Mouse (Mus musculus) limb, embryonic 15.5 days (tissue): ENCODE measurements around the gene Tmem26. TPM values are rescaled to one million over a fixed set of nuclear protein-coding genes. Genes with fewer than 3 reads are reported as not detected.
"Not testable (repeated sequence)": the region's sequence is repeated elsewhere in the genome, so short reads cannot be mapped to it uniquely, and the experiment has no call there.

Experiments
- ATAC-seq: fragments of 200-750 bp; cut with Nextera tagmentation; 2 replicates; pipeline ENCODE4 v1.8.0; 2017; ENCODE audit warnings: low read depth, moderate TSS enrichment; ENCODE audit not compliant: insufficient number of reproducible peaks, low FRiP score, low TSS enrichment
- H3K27ac ChIP-seq: fragments of 300-500 bp; sonication (generic); 2 replicates; pipeline ENCODE4 v1.5.1; 2015; ENCODE audit warnings: moderate library complexity, mild to moderate bottlenecking, inconsistent platforms
- H3K27me3 ChIP-seq: fragments of 300-500 bp; sonication (generic); 2 replicates; pipeline ENCODE4 v1.6.1; 2015; ENCODE audit warnings: inconsistent platforms
- H3K36me3 ChIP-seq: fragments of 300-500 bp; sonication (generic); 2 replicates; pipeline ENCODE4 v1.6.1; 2015; ENCODE audit warnings: inconsistent platforms
- H3K4me1 ChIP-seq: fragments of 300-500 bp; sonication (generic); 2 replicates; pipeline ENCODE4 v1.6.1; 2015; ENCODE audit warnings: inconsistent platforms
- H3K4me2 ChIP-seq: fragments of 300-500 bp; sonication (generic); 2 replicates; pipeline ENCODE4 v1.6.1; 2015; ENCODE audit warnings: mild to moderate bottlenecking, inconsistent platforms
- H3K4me3 ChIP-seq: fragments of 300-500 bp; sonication (generic); 2 replicates; pipeline ENCODE4 v1.5.1; 2015; ENCODE audit warnings: mild to moderate bottlenecking, inconsistent platforms
- H3K9ac ChIP-seq: fragments of 300-500 bp; sonication (generic); 2 replicates; pipeline ENCODE4 v1.6.1; 2015; ENCODE audit warnings: inconsistent platforms
- H3K9me3 ChIP-seq: fragments of 300-500 bp; sonication (generic); 2 replicates; pipeline ENCODE4 v1.6.1; 2016; ENCODE audit warnings: inconsistent platforms
- WGBS: fragments of 180-500 bp; shearing (Covaris S2); methylation state at CpG from one replicate; pipeline ENCODE4 v1.1.7; 2015; 5-methylcytosine and 5-hydroxymethylcytosine counted together
- polyA plus RNA-seq: library from polyadenylated mRNA; unstranded; fragments of >200 nt; fragmentation: Nextera tagmentation; extraction: Ambion mirVana; gene quantifications from 2 replicates; pipeline ENCODE4 v1.2.1, GENCODE M21; 2015

Gene Tmem26
- polyA plus RNA-seq, 1 experiment from 2014 or later: 46.0 TPM

DNA sequence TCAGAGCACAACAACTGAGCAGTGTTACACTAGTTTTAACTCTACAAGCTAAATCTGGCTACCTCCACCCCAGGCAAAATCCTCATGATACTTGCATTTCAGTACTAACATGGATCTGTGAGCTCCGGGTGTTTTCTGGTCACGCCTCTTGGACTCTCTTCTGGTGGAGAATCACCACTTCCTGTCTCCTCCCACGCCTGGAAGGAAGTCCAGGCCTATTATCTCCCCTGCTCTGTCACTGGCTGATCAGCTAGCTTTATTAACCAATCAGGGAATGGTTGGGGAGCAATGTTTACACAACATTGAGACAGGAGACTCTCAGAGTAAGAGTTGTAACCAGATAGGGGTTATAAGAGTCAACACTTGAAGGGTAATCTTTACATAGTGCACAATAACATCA, 9.1 kb upstream of the Tmem26 start:
- WGBS: 75% methylated on average over 3 of the region's 3 CpGs
- H3K36me3 ChIP-seq: no peaks in the 10 kb centered on the region
- no peak for ATAC-seq

DNA sequence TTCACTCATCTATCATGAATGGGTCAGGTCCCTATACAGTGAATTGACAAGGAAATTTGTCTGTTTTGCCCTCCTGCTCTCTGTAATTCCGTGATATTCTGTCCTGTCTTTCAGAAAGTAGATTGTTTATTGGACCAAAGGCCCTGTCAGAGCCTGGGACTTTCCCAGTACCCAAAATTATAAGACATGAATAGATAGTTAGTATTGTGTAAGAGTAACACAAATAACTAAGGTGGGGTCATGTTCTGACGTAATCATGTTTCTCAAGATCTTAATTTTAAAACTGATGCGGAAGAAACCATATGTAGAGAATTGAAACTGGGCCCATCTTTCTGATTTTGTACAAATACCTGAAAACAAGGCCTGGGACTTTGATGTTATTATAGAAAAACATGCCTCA, 8.1 kb upstream of the Tmem26 start:
- H3K4me1 ChIP-seq: no peaks in the 10 kb centered on the region
- H3K9me3 ChIP-seq: no peaks in the 10 kb centered on the region
- no peak for ATAC-seq
- H3K4me3 ChIP-seq: no peak overlapping the region
- H3K36me3 ChIP-seq: no peaks in the 10 kb centered on the region
- H3K27ac ChIP-seq: no peak overlapping the region
- no peak overlapping the region for H3K4me2 ChIP-seq
- no peaks in the 10 kb centered on the region for H3K27me3 ChIP-seq
- 80% methylated on average over 3 of the region's 3 CpGs for WGBS
- no peak overlapping the region for H3K9ac ChIP-seq

More for the DNA sequence above, 9.1 kb upstream of the Tmem26 start:
- H3K4me3 ChIP-seq: no peak overlapping the region
- H3K27ac ChIP-seq: no peak overlapping the region
- no peaks in the 10 kb centered on the region for H3K4me1 ChIP-seq
- no peak overlapping the region for H3K4me2 ChIP-seq
- H3K9ac ChIP-seq: no peak overlapping the region
- H3K9me3 ChIP-seq: no peaks in the 10 kb centered on the region
- no peaks in the 10 kb centered on the region for H3K27me3 ChIP-seq

DNA sequence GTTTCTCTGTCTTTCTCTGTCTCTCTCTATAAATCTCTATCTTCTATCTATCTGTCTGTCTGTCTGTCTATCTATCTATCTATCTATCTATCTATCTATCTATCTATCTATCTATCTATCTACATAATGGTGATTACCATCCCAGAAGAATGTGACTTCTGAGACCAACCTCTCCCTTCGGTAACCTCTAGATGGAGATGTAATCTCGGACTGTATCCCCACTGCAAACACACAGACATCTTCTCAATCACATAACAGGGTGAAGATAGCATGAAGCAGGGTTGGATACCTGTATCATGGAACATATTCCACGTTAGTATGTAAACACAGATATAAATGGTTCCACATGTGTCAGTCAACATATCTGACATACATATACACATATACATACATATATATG, 5.1 kb upstream of the Tmem26 start:
- Histone ChIP-seq H3K27me3 (no peaks in the 10 kb centered on the region), H3K4me3 (no peak overlapping the region), H3K9ac (no peak overlapping the region), H3K4me2 (no peak overlapping the region), H3K9me3 (no peaks in the 10 kb centered on the region), H3K4me1 (peaks cover 6% of the 10 kb centered on the region), H3K36me3 (no peaks in the 10 kb centered on the region), H3K27ac (no peak overlapping the region)
- no peak for ATAC-seq
- WGBS: 85% methylated on average over 3 of the region's 3 CpGs

DNA sequence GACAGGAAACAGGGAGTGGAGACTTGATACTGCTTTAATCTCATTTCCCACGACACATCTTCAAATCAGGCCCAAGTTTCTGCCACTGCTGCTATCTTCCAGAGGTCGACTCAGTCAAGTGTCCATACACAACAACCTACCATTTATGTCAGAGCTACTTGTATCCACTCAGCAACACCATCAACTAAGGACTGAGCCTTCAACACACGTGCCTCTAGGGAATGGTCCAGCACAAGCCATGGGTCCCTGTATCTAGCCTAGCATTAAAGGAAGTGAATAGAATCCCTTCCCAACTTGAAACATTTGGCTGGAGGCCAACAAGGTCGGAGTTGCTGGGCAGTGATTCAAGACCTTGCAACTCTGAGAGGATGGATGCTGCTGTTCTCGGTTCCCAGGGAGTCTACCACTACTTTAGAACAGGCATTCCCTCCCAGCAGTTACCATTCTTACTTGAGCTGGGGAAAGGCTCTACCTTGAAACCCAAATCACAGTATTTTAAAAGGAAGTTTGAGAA, 2.5 kb upstream of the Tmem26 start:
- Histone ChIP-seq H3K27me3 (no peaks in the 10 kb centered on the region), H3K27ac (no peak overlapping the region), H3K4me3 (no peak overlapping the region), H3K4me1 (peaks cover 20% of the 10 kb centered on the region), H3K4me2 (no peak overlapping the region), H3K36me3 (no peaks in the 10 kb centered on the region), H3K9me3 (no peaks in the 10 kb centered on the region), H3K9ac (no peak overlapping the region)
- ATAC-seq: no peak
- 58% methylated on average over 5 of the region's 5 CpGs for WGBS

DNA sequence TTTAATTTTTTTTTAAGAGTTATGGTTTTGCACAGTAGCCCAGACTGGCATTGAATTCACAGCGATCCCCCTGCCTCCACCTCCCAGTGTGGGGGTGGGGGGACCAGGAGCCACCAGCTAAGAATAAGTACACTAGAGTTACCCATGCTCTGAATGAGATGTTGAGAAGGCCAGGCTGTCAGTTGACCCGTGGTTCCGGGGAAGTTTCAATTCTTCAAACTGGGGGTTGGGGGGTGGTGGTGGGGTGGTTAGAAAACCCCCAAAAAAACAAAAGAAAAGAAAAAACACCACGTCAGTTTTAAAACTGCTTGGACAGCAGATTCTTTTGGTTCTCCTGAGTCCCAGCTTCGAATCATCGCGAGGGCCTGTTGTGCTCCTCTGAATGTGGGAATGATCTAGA, 431 bp upstream of the Tmem26 start:
- Histone ChIP-seq H3K4me3 (peak overlapping the region; percentile 56), H3K36me3 (no peaks in the 10 kb centered on the region), H3K4me2 (peak overlapping the region; percentile 76), H3K9ac (no peak overlapping the region), H3K4me1 (peaks cover 23% of the 10 kb centered on the region), H3K9me3 (no peaks in the 10 kb centered on the region), H3K27ac (no peak overlapping the region), H3K27me3 (no peaks in the 10 kb centered on the region)
- WGBS: 39% methylated on average over 7 of the region's 7 CpGs
- no peak for ATAC-seq

DNA sequence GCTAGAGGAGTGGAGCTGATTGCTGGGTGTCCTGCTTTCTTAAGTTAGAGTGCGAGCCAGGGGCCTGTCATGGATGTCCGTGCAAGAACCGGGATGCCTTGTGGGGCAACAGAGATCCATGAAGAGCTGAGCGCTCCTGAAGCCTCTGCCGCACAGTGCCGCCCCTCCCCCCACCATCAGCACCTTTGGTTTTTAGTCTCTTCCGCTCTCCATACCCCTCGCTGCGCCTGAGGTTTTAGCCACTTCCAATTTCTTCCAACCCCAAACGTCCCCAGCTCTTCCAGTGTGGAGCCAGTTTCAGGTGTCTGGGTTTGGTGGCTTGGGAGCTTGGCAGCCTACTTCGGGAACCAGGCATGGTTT, 895 bp downstream of the Tmem26 start:
- Histone ChIP-seq H3K4me3 (peak overlapping the region; percentile 56), H3K4me1 (peaks cover 23% of the 10 kb centered on the region), H3K9me3 (no peaks in the 10 kb centered on the region), H3K9ac (peak overlapping the region; percentile 51), H3K36me3 (no peaks in the 10 kb centered on the region), H3K27me3 (no peaks in the 10 kb centered on the region), H3K4me2 (peak overlapping the region; percentile 76), H3K27ac (peak overlapping the region; percentile 72)
- 2% methylated on average over 11 of the region's 11 CpGs for WGBS
- ATAC-seq: 0 out of 2 replicates have a peak, but pooled peaks have one; percentile 14

DNA sequence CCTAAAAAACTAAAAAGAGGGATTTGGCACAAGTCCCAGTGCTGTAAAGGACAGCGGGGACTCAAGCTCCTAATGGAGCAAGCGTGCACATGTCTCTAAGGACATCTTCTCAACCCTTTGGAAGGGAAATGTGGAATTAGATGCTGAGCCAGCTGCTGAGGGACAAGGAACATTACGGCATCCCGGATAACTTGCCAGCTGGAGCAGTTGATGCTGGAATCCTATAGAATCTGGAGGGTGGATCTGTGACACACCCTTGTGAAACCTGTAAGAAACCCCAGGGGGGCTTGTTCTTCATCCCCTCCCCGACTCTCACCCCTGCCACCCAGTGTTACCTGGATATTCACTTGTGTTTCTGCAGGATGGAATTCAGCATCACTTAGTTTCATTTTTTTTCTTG, 4.0 kb downstream of the Tmem26 start:
- Histone ChIP-seq H3K4me2 (no peak overlapping the region), H3K9ac (no peak overlapping the region), H3K27me3 (no peaks in the 10 kb centered on the region), H3K4me1 (peaks cover 23% of the 10 kb centered on the region), H3K36me3 (no peaks in the 10 kb centered on the region), H3K9me3 (no peaks in the 10 kb centered on the region), H3K4me3 (no peak overlapping the region), H3K27ac (no peak overlapping the region)
- no peak for ATAC-seq
- WGBS: 46% methylated on average over 5 of the region's 5 CpGs

DNA sequence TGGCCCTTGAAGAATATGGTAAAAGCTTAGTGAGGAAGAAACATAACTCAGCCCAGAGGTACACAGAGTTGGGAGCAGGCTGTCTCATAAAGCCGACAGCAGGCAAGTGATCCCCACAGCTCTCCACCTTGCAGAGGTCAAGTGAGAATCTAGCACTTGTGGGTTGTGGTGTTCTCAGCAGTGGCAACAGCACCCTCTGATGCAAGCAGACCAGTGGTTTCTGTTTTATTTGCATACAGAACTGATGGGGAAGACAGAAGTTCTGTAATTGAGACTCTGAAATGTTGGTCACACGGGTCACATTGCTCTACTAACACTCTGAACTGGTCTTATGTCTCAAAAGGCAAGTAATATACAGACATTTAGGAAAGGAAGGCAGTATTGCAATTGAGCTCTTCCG, 12.2 kb downstream of the Tmem26 start:
- no peak overlapping the region for H3K4me3 ChIP-seq
- 77% methylated on average over 3 of the region's 3 CpGs for WGBS
- H3K27me3 ChIP-seq: no peaks in the 10 kb centered on the region
- no peaks in the 10 kb centered on the region for H3K9me3 ChIP-seq
- peaks cover under 1% of the 10 kb centered on the region; the same call in 1 of the 2 replicates for H3K36me3 ChIP-seq
- ATAC-seq: no peak
- no peak overlapping the region for H3K9ac ChIP-seq
- no peak overlapping the region for H3K27ac ChIP-seq
- no peak overlapping the region for H3K4me2 ChIP-seq
- no peaks in the 10 kb centered on the region for H3K4me1 ChIP-seq

DNA sequence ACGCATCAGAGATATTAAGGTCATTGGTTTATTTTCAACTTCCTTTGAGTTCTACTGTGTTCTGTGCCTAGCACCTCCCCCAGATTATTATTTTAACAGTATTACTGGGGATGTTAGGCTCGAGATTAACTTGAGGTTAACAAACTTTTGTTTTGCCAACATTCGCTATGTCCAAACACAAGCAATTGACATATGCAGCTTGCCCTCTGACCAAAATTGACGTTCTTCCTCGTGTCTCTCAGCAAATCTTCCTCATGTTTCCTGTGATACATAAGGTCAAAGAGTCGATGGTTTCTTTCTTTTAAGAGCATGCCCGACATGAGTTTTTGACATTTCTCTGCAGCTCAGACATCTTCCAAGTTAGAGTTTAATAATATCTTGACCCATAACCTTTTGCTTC, 13.9 kb downstream of the Tmem26 start:
- H3K27ac ChIP-seq: no peak overlapping the region

DNA sequence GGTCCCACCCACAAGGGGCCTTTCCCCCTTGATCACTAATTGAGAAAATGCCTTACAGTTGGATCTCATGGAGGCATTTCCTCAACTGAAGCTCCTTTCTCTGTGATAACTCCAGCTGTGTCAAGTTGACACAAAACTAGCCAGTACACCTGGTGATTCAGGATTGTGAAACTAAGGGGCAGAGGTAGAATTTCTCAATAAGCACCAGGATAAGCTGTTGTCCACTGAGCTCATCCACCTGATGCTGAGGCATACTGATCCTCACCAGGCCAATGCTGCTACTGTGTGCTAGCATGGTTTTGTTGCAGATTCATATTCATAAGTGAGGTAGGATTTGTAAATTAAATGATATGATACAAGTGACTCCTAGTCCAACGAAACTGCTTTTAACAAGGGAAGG, 15.5 kb downstream of the Tmem26 start:
- not testable (repeated sequence) for ATAC-seq, H3K36me3 ChIP-seq, H3K9me3 ChIP-seq, H3K4me3 ChIP-seq, H3K4me2 ChIP-seq, H3K4me1 ChIP-seq, H3K27me3 ChIP-seq, H3K9ac ChIP-seq, H3K27ac ChIP-seq
- WGBS: 83% methylated on average over 1 of the region's 1 CpGs

More for the DNA sequence above, 13.9 kb downstream of the Tmem26 start:
- Histone ChIP-seq H3K9ac (no peak overlapping the region), H3K4me3 (no peak overlapping the region), H3K9me3 (no peaks in the 10 kb centered on the region), H3K36me3 (peaks cover 9% of the 10 kb centered on the region; the same call in 1 of the 2 replicates), H3K4me1 (no peaks in the 10 kb centered on the region), H3K4me2 (no peak overlapping the region), H3K27me3 (no peaks in the 10 kb centered on the region)
- no peak for ATAC-seq
- 81% methylated on average over 7 of the region's 7 CpGs for WGBS

DNA sequence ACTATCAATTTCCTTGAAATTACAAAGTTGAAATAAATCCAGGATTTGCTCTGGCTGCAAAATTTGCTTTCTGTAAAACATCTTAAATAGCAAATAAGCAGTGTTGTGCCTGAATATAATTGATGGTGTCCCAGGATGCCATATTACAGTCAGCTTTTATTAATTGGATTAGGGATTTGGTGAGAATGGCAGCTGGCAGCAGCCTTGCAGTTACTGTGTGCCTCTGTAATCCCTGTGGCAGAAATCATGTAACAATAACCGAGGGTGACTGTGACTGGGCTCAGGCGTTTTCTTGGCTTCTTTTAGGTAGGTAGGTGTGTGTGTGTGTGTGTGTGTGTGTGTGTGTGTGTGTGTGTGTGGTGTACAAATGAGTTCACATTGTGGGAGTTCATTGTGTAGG, 16.8 kb downstream of the Tmem26 start:
- Histone ChIP-seq H3K36me3 (peaks cover 9% of the 10 kb centered on the region; the same call in 1 of the 2 replicates), H3K4me3 (no peak overlapping the region), H3K27me3 (no peaks in the 10 kb centered on the region), H3K9ac (no peak overlapping the region), H3K9me3 (no peaks in the 10 kb centered on the region), H3K27ac (no peak overlapping the region), H3K4me2 (no peak overlapping the region), H3K4me1 (no peaks in the 10 kb centered on the region)
- 67% methylated on average over 2 of the region's 2 CpGs for whole genome bisulfite sequencing
- ATAC-seq: no peak

DNA sequence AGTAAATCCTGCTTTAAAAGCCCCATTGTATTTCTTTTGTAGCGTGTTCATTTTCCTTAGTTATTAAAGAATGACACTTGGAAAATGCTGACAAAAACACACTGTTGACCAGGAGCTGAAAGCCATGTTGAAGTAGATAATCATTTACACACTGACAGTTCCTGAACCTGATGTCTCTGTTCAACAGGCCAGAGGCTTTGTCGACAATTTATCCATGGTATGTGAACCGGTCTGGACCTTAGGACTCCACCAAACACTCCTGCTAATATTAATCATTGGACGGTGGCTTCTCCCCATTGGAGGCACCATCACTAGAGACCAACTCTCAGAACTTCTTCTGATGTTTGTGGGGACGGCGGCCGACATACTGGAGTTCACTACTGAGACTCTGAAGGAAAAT, 27.5 kb downstream of the Tmem26 start:
- Histone ChIP-seq H3K27me3 (no peaks in the 10 kb centered on the region), H3K4me3 (no peak overlapping the region), H3K9me3 (no peaks in the 10 kb centered on the region), H3K9ac (no peak overlapping the region), H3K36me3 (no peaks in the 10 kb centered on the region), H3K4me2 (no peak overlapping the region), H3K4me1 (no peaks in the 10 kb centered on the region), H3K27ac (no peak overlapping the region)
- ATAC-seq: no peak
- WGBS: 68% methylated on average over 7 of the region's 7 CpGs

DNA sequence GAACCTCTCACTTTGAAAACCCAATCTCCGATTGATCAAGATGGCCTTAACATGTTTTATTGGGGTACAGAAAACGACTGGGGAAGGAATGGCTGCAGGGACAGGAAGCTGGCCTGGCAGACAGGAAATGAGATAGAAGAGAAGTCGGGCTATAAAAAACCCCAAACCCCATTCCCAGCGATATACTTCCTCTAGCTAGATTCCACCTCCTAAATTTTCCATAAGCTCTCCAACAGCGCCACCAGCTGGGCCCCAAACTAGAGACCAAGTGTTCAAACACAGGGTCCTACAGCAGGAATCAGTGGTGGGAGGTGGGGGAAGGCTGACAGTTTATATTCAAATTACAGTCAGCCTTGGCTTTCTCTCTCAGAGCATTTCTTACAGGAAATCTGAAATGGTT, 35.8 kb downstream of the Tmem26 start:
- ATAC-seq: no peak
- WGBS: 29% methylated on average over 5 of the region's 5 CpGs
- H3K27me3 ChIP-seq: no peaks in the 10 kb centered on the region
- H3K9me3 ChIP-seq: no peaks in the 10 kb centered on the region
- H3K27ac ChIP-seq: no peak overlapping the region
- H3K4me2 ChIP-seq: no peak overlapping the region
- H3K4me3 ChIP-seq: no peak overlapping the region
- no peaks in the 10 kb centered on the region for H3K4me1 ChIP-seq
- H3K9ac ChIP-seq: no peak overlapping the region
- 0 out of 2 replicates have a peak, but pooled peaks cover 3% of the 10 kb centered on the region for H3K36me3 ChIP-seq
